Mouse (Mus musculus): ENCODE data around the gene Alox5ap. TPM values are rescaled to one million over a fixed set of nuclear protein-coding genes. Genes with fewer than 3 reads are reported as not detected.

Alox5ap gene
- polyA plus RNA-seq, 1 experiment, result 15.8 TPM

DNA sequence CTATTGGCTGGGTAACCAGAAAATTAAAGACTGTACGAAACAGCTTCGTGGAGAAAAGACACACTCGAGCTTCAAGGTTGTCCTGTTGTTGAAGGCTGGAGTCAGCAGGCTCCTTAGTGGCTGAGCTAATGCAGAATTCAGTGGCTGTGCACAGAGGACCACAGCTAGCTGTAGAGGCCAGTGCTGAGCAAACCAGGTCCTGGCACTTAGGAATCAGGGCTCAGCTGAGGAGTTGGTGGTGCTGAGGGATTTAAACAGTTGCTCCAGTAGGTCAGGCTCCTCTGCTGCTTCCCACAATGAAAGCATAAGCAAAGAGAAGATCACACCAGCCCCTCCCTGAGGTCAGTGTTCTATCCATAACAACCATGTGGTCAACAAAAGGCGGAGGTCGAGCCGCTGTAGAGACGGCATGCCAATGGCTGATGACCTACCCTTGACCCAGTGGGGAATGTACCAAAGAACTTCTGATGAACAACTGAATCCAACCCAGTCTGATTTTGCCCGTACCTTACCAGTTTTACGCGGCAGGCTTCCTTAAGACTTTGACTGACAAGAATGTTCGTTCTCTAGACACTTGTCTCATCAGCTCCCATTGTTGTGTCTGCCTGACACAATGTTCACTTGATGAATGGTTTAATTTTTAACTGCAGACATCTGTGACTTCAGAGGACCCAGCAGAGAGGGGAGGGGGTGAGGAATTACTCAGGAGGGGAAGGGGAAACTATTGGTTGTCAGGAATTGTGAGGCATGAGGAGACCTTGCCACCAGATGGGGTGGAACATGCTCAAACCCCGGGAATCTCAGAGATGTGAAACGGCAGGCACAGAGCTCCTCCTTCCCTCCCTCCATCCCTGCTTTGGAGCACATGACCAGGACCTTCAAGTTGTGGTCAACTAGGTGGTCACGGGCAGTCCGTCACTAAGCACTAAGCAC lies 57.6 kb downstream of the Alox5ap start:
- peak; percentile 71 for DNase-seq

DNA sequence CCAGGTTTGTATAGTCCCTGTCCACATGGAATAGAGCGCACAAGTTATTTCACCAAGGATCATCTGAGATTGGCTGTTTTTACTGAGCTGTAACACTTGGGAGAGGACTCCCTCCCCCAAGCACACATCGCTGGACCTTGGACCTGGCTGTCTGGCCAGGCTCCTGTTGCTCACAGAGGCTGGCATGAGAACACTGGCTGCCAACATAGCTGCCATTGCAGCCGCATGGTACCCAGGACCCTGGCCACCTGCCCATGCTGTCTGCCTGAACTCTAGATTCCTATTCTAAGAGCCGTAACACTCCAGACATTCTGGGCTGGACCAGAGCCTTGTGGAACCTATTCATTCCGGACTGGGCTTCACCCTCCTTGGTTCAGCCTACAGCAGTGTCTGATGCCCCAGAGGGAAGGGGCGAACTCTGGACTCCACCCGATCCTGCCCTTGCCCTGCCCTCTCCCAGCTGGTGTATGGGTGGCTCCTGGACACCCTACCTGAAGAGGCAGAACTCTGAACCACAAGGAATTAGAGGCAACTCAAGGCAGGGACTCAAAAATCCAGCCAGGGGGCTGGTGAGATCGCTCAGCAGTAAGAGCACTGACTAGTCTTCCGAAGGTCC lies 58.5 kb downstream of the Alox5ap start:
- Histone ChIP-seq H3K4me3 (ENCODE audit: insufficient read depth, low read depth, low read length) (no peak overlapping the region), H3K27ac (ENCODE audit: insufficient read depth, low read depth, low read length) (peak overlapping the region; percentile 82)
- WGBS, result 52% methylated on average over 9 of the region's 9 CpGs

More for the DNA sequence above, 57.6 kb downstream of the Alox5ap start:
- Histone ChIP-seq H3K36me3 (ENCODE audit: control insufficient read depth, insufficient read depth, low read length) (no peaks in the 10 kb centered on the region), H3K27ac (ENCODE audit: insufficient read depth, low read depth, low read length) (peak overlapping the region; percentile 82), H3K4me3 (ENCODE audit: insufficient read depth, low read depth, low read length) (peak overlapping the region; percentile 2; the same call in 1 of the 2 replicates), H3K4me1 (ENCODE audit: control insufficient read depth, insufficient read depth, low read length) (peaks cover 9% of the 10 kb centered on the region; the same call in 1 of the 2 replicates), H3K27me3 (replicated peaks; ENCODE audit: control insufficient read depth, insufficient read depth, low read length) (no peaks in the 10 kb centered on the region)
- TF ChIP-seq POLR2A (IDR thresholded peaks at IDR 0.05; ENCODE audit: low read depth, low read length), result no peak
- TF ChIP-seq CTCF (conservative IDR thresholded peaks at IDR 0.05; ENCODE audit: insufficient read depth, insufficient read length, low read depth, low read length), result 0 out of 2 replicates have a peak, but pooled peaks have one; percentile 9
- WGBS, result 35% methylated on average over 15 of the region's 15 CpGs

DNA sequence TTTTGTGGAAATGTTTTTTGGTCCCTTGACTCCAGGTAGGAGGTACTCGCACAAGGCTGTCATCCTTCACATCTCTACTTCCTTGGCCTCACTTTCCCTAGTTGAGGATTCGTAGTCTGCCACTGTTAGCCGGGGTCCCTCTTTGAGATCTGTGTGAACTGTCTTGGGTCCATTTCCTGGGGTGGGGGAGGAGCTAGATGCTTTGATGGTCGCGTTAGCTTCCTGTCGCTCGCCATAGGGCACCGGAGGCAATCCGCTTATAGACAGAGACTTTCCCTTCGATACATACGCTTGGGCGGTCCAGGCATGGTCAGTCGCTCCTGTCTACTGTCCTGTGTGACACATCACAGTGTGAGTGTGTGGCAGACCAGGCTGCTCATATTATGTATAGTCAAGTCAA lies 60.2 kb downstream of the Alox5ap start:
- DNase-seq, result no peak
- Histone ChIP-seq H3K27me3 (replicated peaks; ENCODE audit: control insufficient read depth, insufficient read depth, low read length) (no peaks in the 10 kb centered on the region), H3K27ac (ENCODE audit: insufficient read depth, low read depth, low read length) (no peak overlapping the region), H3K36me3 (ENCODE audit: control insufficient read depth, insufficient read depth, low read length) (no peaks in the 10 kb centered on the region), H3K4me1 (ENCODE audit: control insufficient read depth, insufficient read depth, low read length) (peaks cover 9% of the 10 kb centered on the region; the same call in 1 of the 2 replicates), H3K4me3 (ENCODE audit: insufficient read depth, low read depth, low read length) (no peak overlapping the region)
- 76% methylated on average over 13 of the region's 13 CpGs for WGBS
- TF ChIP-seq CTCF (conservative IDR thresholded peaks at IDR 0.05; ENCODE audit: insufficient read depth, insufficient read length, low read depth, low read length) (no peak), POLR2A (IDR thresholded peaks at IDR 0.05; ENCODE audit: low read depth, low read length) (no peak)

More for the DNA sequence above, 58.5 kb downstream of the Alox5ap start:
- Histone ChIP-seq H3K4me1 (ENCODE audit: control insufficient read depth, insufficient read depth, low read length) (peaks cover 9% of the 10 kb centered on the region; the same call in 1 of the 2 replicates), H3K36me3 (ENCODE audit: control insufficient read depth, insufficient read depth, low read length) (no peaks in the 10 kb centered on the region), H3K27me3 (replicated peaks; ENCODE audit: control insufficient read depth, insufficient read depth, low read length) (no peaks in the 10 kb centered on the region)
- DNase-seq, result peak; percentile 96
- TF ChIP-seq CTCF (conservative IDR thresholded peaks at IDR 0.05; ENCODE audit: insufficient read depth, insufficient read length, low read depth, low read length) (no peak), POLR2A (IDR thresholded peaks at IDR 0.05; ENCODE audit: low read depth, low read length) (no peak)

DNA sequence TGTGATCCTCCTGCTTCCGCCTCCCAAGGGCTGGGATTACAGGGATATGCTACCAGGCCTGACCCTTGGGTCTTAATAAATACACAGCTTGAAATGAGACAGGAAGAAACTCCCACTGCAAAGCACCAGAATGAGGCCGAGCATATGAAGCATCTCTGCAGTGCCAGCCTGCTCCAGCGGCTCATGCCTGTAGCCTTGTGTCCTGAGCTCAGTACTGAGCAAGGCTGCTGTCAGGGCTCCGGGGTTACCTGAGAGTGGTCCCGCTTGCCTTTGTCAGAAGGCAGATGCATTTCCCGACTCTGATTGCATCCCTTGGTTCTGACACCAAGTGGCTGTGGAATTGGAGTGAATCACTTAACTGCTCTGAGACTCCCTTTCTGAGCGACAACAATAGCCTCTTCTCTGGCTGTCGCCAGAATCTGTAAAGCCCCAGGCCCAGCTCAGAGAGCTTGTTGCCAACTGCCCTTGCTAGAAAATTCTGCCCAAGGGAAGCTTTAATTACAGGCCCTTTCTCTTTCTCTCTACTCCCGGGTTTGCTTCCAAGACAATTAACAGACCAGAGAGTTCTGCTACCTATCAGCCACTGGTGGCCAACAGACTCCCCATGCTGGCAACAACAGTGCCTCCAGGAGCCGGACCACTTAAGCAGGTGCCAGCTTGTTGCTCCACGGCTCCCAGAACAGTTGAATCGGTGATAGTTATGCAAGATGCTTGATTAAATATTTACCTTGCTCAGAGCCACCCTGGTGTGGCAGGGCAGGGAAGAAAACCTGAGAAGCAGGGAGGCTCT lies 64.7 kb downstream of the Alox5ap start:
- Histone ChIP-seq H3K4me1 (ENCODE audit: control insufficient read depth, insufficient read depth, low read length) (peaks cover 10% of the 10 kb centered on the region; the same call in 1 of the 2 replicates), H3K27ac (ENCODE audit: insufficient read depth, low read depth, low read length) (peak overlapping the region; percentile 54), H3K36me3 (ENCODE audit: control insufficient read depth, insufficient read depth, low read length) (no peaks in the 10 kb centered on the region), H3K4me3 (ENCODE audit: insufficient read depth, low read depth, low read length) (no peak overlapping the region), H3K27me3 (replicated peaks; ENCODE audit: control insufficient read depth, insufficient read depth, low read length) (no peaks in the 10 kb centered on the region)
- peak; percentile 91 for DNase-seq
- WGBS, result 43% methylated on average over 12 of the region's 12 CpGs
- no peak for TF ChIP-seq POLR2A (IDR thresholded peaks at IDR 0.05; ENCODE audit: low read depth, low read length)
- 0 out of 2 replicates have a peak, but pooled peaks have one; percentile 7 for TF ChIP-seq CTCF (conservative IDR thresholded peaks at IDR 0.05; ENCODE audit: insufficient read depth, insufficient read length, low read depth, low read length)

DNA sequence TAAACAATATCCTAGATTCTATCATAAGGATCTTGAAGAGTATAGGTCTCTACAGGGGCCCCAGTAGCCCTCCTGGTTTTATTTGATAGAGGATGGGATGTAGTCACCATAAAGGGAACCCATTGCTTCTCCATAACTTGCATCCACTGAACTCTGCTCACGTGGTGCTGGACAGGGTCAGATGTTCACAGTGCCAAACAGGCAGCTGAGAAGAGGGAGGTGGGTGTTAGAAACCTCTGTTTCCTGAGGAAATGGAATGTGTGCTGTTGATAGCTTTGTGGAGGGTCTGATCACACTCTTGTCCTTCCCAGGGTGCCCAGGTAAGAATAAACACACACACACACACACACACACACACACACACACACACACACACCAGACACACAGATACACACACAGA lies 66.0 kb downstream of the Alox5ap start:
- Histone ChIP-seq H3K27ac (ENCODE audit: insufficient read depth, low read depth, low read length) (peak overlapping the region; percentile 87), H3K4me1 (ENCODE audit: control insufficient read depth, insufficient read depth, low read length) (peaks cover 10% of the 10 kb centered on the region; the same call in 1 of the 2 replicates), H3K27me3 (replicated peaks; ENCODE audit: control insufficient read depth, insufficient read depth, low read length) (no peaks in the 10 kb centered on the region), H3K4me3 (ENCODE audit: insufficient read depth, low read depth, low read length) (no peak overlapping the region), H3K36me3 (ENCODE audit: control insufficient read depth, insufficient read depth, low read length) (no peaks in the 10 kb centered on the region)
- no peak for TF ChIP-seq CTCF (conservative IDR thresholded peaks at IDR 0.05; ENCODE audit: insufficient read depth, insufficient read length, low read depth, low read length)
- no peak for TF ChIP-seq POLR2A (IDR thresholded peaks at IDR 0.05; ENCODE audit: low read depth, low read length)
- DNase-seq, result peak; percentile 56
- 16% methylated on average over 1 of the region's 1 CpGs for WGBS

DNA sequence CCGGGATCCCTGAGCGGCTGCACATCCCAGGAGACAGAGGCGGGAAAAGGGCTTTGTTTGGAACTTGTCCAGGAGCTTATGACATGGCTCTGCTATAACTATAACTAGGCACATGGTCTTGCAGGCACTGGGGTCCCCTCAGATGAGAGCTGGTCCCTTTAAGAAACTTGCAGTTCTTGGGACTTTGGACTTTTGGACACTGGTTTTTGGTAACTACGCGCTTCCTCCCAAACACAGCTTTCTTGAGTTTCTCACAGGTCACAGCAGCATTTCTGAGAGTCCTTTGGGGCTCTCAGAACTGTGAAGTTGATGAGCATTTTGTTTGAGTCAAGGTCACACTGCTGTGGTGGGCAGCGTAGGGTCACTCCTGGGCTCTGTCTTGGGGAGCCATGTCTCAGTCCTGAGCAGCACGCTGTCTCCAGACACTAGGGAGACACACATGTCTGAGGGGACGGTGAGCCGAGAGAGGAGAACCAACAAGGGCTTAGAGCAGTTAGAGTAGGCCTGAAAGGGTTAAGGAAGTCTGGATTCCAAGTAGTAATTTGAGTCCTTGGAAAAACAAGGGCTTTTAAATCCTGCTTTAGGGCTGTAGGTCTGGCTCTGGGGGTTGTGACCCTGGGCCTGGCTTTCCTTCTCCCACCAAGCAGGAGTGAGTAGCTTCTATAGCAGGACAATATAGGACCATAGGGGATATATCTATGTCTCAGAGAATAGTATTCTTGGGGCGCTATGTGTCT lies 67.0 kb downstream of the Alox5ap start:
- H3K36me3 ChIP-seq (ENCODE audit: control insufficient read depth, insufficient read depth, low read length), result no peaks in the 10 kb centered on the region
- TF ChIP-seq POLR2A (IDR thresholded peaks at IDR 0.05; ENCODE audit: low read depth, low read length) (no peak), CTCF (conservative IDR thresholded peaks at IDR 0.05; ENCODE audit: insufficient read depth, insufficient read length, low read depth, low read length) (no peak)
- DNase-seq, result peak; percentile 86
- peaks cover 10% of the 10 kb centered on the region; the same call in 1 of the 2 replicates for H3K4me1 ChIP-seq (ENCODE audit: control insufficient read depth, insufficient read depth, low read length)
- no peaks in the 10 kb centered on the region for H3K27me3 ChIP-seq (replicated peaks; ENCODE audit: control insufficient read depth, insufficient read depth, low read length)
- peak overlapping the region; percentile 32; the same call in 1 of the 2 replicates for H3K4me3 ChIP-seq (ENCODE audit: insufficient read depth, low read depth, low read length)
- peak overlapping the region; percentile 98 for H3K27ac ChIP-seq (ENCODE audit: insufficient read depth, low read depth, low read length)
- 51% methylated on average over 10 of the region's 10 CpGs for WGBS

Data from kidney, adult 2 months (tissue).